Mouse (Mus musculus) bone marrow, adult 2 months (tissue): ENCODE data around the gene Liph.

Source experiments
- CTCF ChIP-seq: fragments of 200-500 bp; IDR thresholded peaks from 2 replicates; pipeline ENCODE4 v1.5.1; 2011; ENCODE audit warnings: low read length, control low read depth; ENCODE audit not compliant: control insufficient read depth, insufficient read depth
- POLR2A ChIP-seq: fragments of 200-500 bp; IDR thresholded peaks from 2 replicates; pipeline ENCODE4 v1.6.1; 2011; ENCODE audit warnings: low read depth, mild to moderate bottlenecking, control low read depth, low read length, borderline replicate concordance; ENCODE audit not compliant: control insufficient read depth

DNA sequence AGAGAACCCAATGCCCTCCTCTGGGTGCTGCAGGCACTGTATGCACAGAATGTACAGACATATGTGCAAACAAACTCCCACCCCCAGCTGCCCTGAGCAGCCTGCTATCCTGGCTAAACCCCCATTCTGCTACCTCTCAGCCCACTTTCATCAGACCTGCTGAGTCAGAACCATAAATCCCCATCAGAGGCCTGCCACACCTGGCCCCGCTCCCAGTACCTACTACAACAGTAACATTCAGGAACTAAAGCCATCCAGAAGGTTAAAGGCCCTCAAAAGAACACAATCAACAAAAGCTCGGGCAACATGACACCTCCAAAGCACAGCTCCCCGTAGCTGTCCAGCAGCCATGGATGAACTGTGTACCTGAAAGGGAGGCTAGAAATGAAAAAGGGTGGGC lies 6.1 kb upstream of the Liph start:
- TF ChIP-seq CTCF: no peak
- TF ChIP-seq POLR2A: no peak
